Mouse (Mus musculus) embryonic facial prominence, embryonic 10.5 days (tissue): Measurements from ENCODE around the gene Zfpl1. TPM values are rescaled to one million over a fixed set of nuclear protein-coding genes. Genes with fewer than 3 reads are reported as not detected.
"Not testable (repeated sequence)": the region's sequence is repeated elsewhere in the genome, so short reads cannot be mapped to it uniquely, and the experiment has no call there.

Experiments
- DNase-seq: peaks from one replicate; pipeline ENCODE4 v3.0.0-alpha.2; 2017; ENCODE audit warnings: low spot score
- H3K27ac ChIP-seq: fragments of 300-500 bp; sonication (generic); replicated peaks from 2 replicates; pipeline ENCODE4 v1.5.1; 2016; ENCODE audit warnings: mild to moderate bottlenecking
- H3K27me3 ChIP-seq: fragments of 300-500 bp; sonication (generic); replicated peaks from 2 replicates; pipeline ENCODE4 v1.6.1; 2016; ENCODE audit warnings: low read depth, mild to moderate bottlenecking; ENCODE audit not compliant: poor library complexity, severe bottlenecking
- H3K36me3 ChIP-seq: fragments of 300-500 bp; sonication (generic); replicated peaks from 2 replicates; pipeline ENCODE4 v1.6.1; 2016; ENCODE audit warnings: mild to moderate bottlenecking, moderate library complexity
- H3K4me1 ChIP-seq: fragments of 300-500 bp; sonication (generic); 2 replicates; pipeline ENCODE4 v1.6.1; 2016
- H3K4me3 ChIP-seq: fragments of 300-500 bp; sonication (generic); 2 replicates; pipeline ENCODE4 v1.5.1; 2016; ENCODE audit warnings: mild to moderate bottlenecking, moderate library complexity
- H3K9me3 ChIP-seq: fragments of 300-500 bp; sonication (generic); 2 replicates; pipeline ENCODE4 v1.6.1; 2016; ENCODE audit warnings: mild to moderate bottlenecking
- WGBS: fragments of 180-500 bp; shearing (Covaris S2); methylation state at CpG from one replicate; pipeline ENCODE4 v1.1.7; 2016; 5-methylcytosine and 5-hydroxymethylcytosine counted together
- polyA plus RNA-seq: library from polyadenylated mRNA; unstranded; fragments of >200 nt; fragmentation: Nextera tagmentation; extraction: Ambion mirVana; gene quantifications from 2 replicates; pipeline ENCODE4 v1.2.1, GENCODE M21; 2016

Gene Zfpl1
- polyA plus RNA-seq, 1 experiment from 2014 or later: 79.7 TPM

DNA sequence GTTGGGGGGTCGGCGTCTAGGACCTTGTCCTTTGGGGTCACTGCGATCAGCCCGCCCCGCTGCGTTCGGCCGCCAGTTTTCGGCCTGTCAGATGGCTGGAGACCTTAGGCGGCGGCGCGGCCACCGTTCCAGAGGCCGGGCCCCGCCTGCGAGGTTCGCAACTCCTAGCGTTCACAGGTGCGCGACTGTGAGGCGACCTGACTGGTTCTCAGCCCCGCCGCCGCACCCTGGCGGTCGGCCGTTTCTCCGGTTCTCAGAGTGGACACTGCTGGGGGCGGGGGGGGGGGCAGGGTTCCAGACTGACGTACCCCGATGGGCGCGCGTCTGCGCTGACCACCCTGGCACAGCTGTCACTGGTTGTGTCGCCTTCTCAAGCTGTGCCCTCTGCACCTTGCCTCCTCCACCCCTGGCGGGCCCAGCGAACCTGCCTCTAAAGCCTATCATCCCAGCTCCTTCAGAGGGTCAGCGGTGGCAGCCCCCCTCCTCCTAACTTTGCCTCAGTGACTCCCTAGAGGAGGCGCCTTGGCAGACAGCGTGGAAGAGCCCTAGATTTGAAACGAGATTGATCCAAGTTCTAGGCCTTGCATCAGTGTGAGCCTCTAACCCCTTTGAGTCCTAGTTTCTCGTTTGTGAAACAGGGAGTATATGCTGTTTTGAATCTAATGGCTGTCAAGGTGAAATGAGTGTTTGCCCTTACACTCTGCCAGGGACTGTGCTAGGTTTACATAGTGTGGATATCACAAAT, 37.4 kb downstream of the Zfpl1 start:
- no peak for DNase-seq
- peak overlapping the region; percentile 99 for H3K27ac ChIP-seq
- 2% methylated on average over 44 of the region's 44 CpGs for WGBS
- peak overlapping the region; percentile 82 for H3K4me3 ChIP-seq
- H3K27me3 ChIP-seq: no peaks in the 10 kb centered on the region
- no peaks in the 10 kb centered on the region for H3K9me3 ChIP-seq
- peaks cover 45% of the 10 kb centered on the region for H3K36me3 ChIP-seq
- peaks cover 26% of the 10 kb centered on the region for H3K4me1 ChIP-seq

DNA sequence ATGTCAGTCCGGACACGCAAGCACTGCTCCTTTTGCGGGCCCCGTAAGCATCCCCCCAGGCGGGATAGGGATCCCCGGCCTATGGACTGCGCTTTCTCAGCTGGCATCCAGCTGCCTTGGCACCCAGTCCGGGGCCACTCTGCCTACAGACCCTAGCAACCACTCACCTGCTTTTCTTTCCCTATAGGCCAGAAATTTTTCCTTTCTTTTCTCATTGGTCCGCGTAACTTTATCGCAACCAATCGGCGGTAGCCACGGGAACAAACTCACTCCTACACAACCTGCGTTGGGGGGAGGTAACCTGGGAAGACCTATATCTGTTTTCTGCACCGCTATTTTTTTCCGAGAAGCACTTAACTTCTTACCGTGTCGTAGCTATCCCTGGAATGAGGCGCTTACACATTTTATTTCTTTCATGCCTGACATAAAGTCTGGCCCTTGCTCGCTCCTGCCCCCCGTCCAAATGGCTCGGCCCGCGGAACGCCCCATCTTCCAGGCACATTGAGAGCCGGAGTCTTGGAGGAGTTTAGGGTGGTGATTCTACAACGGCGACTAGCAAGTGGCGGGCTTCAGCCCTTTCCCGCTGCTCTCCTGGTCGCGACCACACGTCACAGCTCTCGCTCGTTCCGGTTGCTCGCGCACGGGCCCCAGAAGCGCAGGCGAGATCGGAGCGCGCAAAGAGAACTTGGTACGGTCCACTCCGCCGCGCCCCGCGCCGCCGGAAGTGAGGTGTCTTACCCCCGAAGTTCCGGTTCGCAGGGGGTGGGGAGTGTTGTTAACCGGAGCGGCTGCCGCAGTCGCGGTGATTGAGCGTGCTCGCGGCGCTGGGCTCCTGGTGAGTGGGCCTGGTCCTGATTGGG, 38.2 kb downstream of the Zfpl1 start, which contains the start of gene Syvn1:
Gene Syvn1, plus strand, starts transcription at position 283 of the 860 bp plus-strand sequence.
- Histone ChIP-seq H3K4me3 (peak within 1 kb of the TSS; percentile 82), H3K4me1 (peaks cover 26% of the 10 kb centered on the region), H3K27me3 (no peaks in the 10 kb centered on the region), H3K36me3 (peaks cover 37% of the 10 kb centered on the region), H3K27ac (peak within 1 kb of the TSS; percentile 99), H3K9me3 (no peaks in the 10 kb centered on the region)
- DNase-seq: peak; percentile 93
- under 1% methylated on average over 65 of the region's 65 CpGs for WGBS

GRCm38 (mm10) chr19:6045366-6046293, 39.1 kb downstream of the Zfpl1 start:
- Histone ChIP-seq H3K4me3 (peak overlapping the region; percentile 82), H3K9me3 (no peaks in the 10 kb centered on the region), H3K27me3 (no peaks in the 10 kb centered on the region), H3K27ac (peak overlapping the region; percentile 99), H3K36me3 (peaks cover 28% of the 10 kb centered on the region), H3K4me1 (peaks cover 26% of the 10 kb centered on the region)
- WGBS: 24% methylated on average over 20 of the region's 20 CpGs
- DNase-seq: no peak

DNA sequence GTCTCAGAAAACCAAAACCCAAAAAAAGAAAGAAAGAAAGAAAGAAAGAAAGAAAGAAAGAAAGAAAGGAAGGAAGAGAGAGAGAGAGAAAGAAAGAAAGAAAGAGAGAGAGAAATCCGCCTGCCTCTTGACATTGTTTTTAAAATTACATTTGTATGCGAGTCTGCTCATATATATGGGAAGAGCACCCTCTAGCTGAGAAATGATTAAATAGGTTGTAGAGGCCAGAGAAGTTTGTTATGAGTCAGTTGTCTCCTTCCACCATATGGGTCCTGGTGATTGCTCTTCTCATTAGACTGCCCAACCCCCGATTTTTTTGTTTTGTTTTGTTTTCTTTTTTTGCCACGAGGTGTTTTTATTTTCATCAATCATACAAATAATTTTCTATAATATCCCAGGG, 40.7 kb downstream of the Zfpl1 start:
- Histone ChIP-seq H3K4me1 (peaks cover 26% of the 10 kb centered on the region), H3K36me3 (peaks cover 13% of the 10 kb centered on the region)
- H3K4me3 ChIP-seq, H3K27me3 ChIP-seq, H3K27ac ChIP-seq, DNase-seq, H3K9me3 ChIP-seq: not testable (repeated sequence)
- WGBS: 80% methylated on average over 4 of the region's 4 CpGs

DNA sequence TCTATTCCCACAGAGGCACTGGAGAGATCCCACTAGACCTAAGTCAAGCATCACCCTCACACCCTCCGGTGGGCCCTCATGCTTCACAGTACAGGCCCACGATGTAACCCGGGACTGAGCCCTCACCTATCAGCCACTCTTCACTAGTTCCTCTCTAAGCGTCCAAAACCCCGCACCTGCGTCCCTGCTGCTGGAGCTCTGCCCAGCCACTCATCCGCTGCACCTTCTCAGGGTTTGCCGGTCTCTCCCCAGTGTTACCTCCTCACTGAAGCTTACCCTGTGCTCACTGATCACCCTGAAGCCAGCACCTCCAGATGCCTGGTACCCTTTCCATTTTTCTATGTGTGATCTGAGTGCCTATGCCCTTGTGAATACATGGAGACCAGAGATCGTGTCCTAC, 42.5 kb downstream of the Zfpl1 start:
- Histone ChIP-seq H3K4me3 (no peak overlapping the region; the same call in 1 of the 2 replicates), H3K27me3 (no peaks in the 10 kb centered on the region), H3K27ac (0 out of 2 replicates have a peak overlapping the region, but pooled peaks have one; percentile 4), H3K36me3 (no peaks in the 10 kb centered on the region), H3K9me3 (no peaks in the 10 kb centered on the region), H3K4me1 (peaks cover 10% of the 10 kb centered on the region)
- no peak for DNase-seq
- 86% methylated on average over 9 of the region's 9 CpGs for WGBS

GRCm38 (mm10) chr19:6040002-6040401, 44.8 kb downstream of the Zfpl1 start:
- Histone ChIP-seq H3K4me3 (no peak overlapping the region), H3K9me3 (no peaks in the 10 kb centered on the region), H3K27me3 (no peaks in the 10 kb centered on the region), H3K4me1 (peaks cover 6% of the 10 kb centered on the region), H3K27ac (no peak overlapping the region), H3K36me3 (no peaks in the 10 kb centered on the region)
- DNase-seq: no peak

DNA sequence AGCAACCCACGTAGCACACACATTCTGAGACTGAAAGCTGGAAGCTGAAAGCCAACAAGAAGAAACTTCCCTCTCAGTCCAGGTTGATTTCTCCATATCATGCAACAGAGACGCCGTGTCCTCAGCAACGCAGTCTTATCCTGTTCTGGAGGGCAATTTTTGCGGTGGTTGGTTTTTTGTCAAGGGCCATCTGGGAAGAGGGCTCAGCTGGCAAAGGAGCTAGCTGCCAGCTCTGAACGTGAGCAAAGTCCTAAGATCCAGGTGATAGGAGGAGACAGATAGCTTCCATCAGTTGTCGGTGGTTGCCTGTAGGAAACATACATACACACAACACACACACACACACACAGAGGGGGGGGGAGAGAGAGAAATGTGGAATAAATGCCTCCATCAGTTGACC, 46.4 kb downstream of the Zfpl1 start:
- DNase-seq: no peak
- Histone ChIP-seq H3K27me3 (no peaks in the 10 kb centered on the region), H3K4me1 (peaks cover 5% of the 10 kb centered on the region), H3K36me3 (no peaks in the 10 kb centered on the region), H3K4me3 (no peak overlapping the region), H3K9me3 (no peaks in the 10 kb centered on the region), H3K27ac (no peak overlapping the region)
- WGBS: 87% methylated on average over 7 of the region's 7 CpGs

- Histone ChIP-seq H3K4me1 (peaks cover 5% of the 10 kb centered on the region), H3K4me3 (no peak overlapping the region), H3K36me3 (no peaks in the 10 kb centered on the region), H3K9me3 (no peaks in the 10 kb centered on the region), H3K27ac (no peak overlapping the region), H3K27me3 (no peaks in the 10 kb centered on the region)
- no peak for DNase-seq
Observed at GRCm38 (mm10) chr19:6037695-6038094, 47.1 kb downstream of the Zfpl1 start.

- H3K36me3 ChIP-seq: no peaks in the 10 kb centered on the region
- 69% methylated on average over 9 of the region's 9 CpGs for WGBS
Observed at GRCm38 (mm10) chr19:6035966-6036585, 48.7 kb downstream of the Zfpl1 start.

More at GRCm38 (mm10) chr19:6035966-6036585, 48.7 kb downstream of the Zfpl1 start:
- H3K27me3 ChIP-seq: no peaks in the 10 kb centered on the region
- no peak overlapping the region; the same call in 1 of the 2 replicates for H3K27ac ChIP-seq
- H3K4me3 ChIP-seq: no peak overlapping the region
- peaks cover 5% of the 10 kb centered on the region for H3K4me1 ChIP-seq
- DNase-seq: no peak
- H3K9me3 ChIP-seq: no peaks in the 10 kb centered on the region
